Mouse (Mus musculus) heart, embryonic 14.5 days (tissue): ENCODE measurements around the gene Samd14. TPM values are rescaled to one million over a fixed set of nuclear protein-coding genes. Genes with fewer than 3 reads are reported as not detected.

Experiments used
- ATAC-seq: fragments of 200-750 bp; cut with Nextera tagmentation; 2 replicates; pipeline ENCODE4 v1.8.0; 2017; ENCODE audit warnings: low read depth, moderate TSS enrichment; ENCODE audit not compliant: insufficient number of reproducible peaks, insufficient read depth, low FRiP score
- H3K27ac ChIP-seq, 2 experiments: fragments of 200-500 bp in 1 of 2; fragments of 300-500 bp in 1 of 2; sonication (generic) in 1 of 2; replicated peaks in 1 of 2; 2 replicates each; pipeline ENCODE4 v1.5.1; 2012 to 2014; ENCODE audit warnings: low read depth in 2 of 2, low read length in 2 of 2, control low read depth in 1 of 2, mild to moderate bottlenecking in 1 of 2, mixed read lengths in 1 of 2; ENCODE audit not compliant: control insufficient read depth in 1 of 2, insufficient read depth in 1 of 2
- H3K27me3 ChIP-seq: fragments of 300-500 bp; sonication (generic); 2 replicates; pipeline ENCODE4 v1.6.1; 2014; ENCODE audit warnings: mild to moderate bottlenecking, low read length, control low read depth; ENCODE audit not compliant: control insufficient read depth, insufficient read depth
- H3K36me3 ChIP-seq: fragments of 300-500 bp; sonication (generic); 2 replicates; pipeline ENCODE4 v1.6.1; 2014; ENCODE audit warnings: mild to moderate bottlenecking, control low read depth, low read length, mixed read lengths; ENCODE audit not compliant: control insufficient read depth, insufficient read depth
- H3K4me1 ChIP-seq, 2 experiments: fragments of 200-500 bp in 1 of 2; fragments of 300-500 bp in 1 of 2; sonication (generic) in 1 of 2; 2 replicates each; pipeline ENCODE4 v1.6.1; 2012 to 2014; ENCODE audit warnings: low read length in 2 of 2, control low read depth in 1 of 2, mixed read lengths in 1 of 2; ENCODE audit not compliant: control insufficient read depth in 2 of 2, insufficient read depth in 2 of 2
- H3K4me2 ChIP-seq: fragments of 300-500 bp; sonication (generic); 2 replicates; pipeline ENCODE4 v1.6.1; 2014; ENCODE audit warnings: mild to moderate bottlenecking, low read length
- H3K4me3 ChIP-seq, 2 experiments: fragments of 200-500 bp in 1 of 2; fragments of 300-500 bp in 1 of 2; sonication (generic) in 1 of 2; 2 replicates each; pipeline ENCODE4 v1.5.1; 2012 to 2014; ENCODE audit warnings: low read length in 2 of 2, mild to moderate bottlenecking in 2 of 2, control low read depth in 1 of 2, low read depth in 1 of 2, moderate library complexity in 1 of 2; ENCODE audit not compliant: control insufficient read depth in 1 of 2, insufficient read depth in 1 of 2
- H3K9ac ChIP-seq: fragments of 300-500 bp; sonication (generic); 2 replicates; pipeline ENCODE4 v1.6.1; 2014; ENCODE audit warnings: mild to moderate bottlenecking, low read length
- H3K9me3 ChIP-seq: fragments of 300-500 bp; sonication (generic); 2 replicates; pipeline ENCODE4 v1.6.1; 2016; ENCODE audit warnings: low read length, control low read depth; ENCODE audit not compliant: control insufficient read depth
- WGBS: fragments of 180-500 bp; shearing (Covaris S2); extraction: QIAGEN DNeasy Blood & Tissue Kit; methylation state at CpG from one replicate; pipeline ENCODE4 v1.1.7; 2014; 5-methylcytosine and 5-hydroxymethylcytosine counted together
- polyA plus RNA-seq: library from polyadenylated mRNA; unstranded; fragments of >200 nt; fragmentation: Nextera tagmentation; extraction: Ambion mirVana; gene quantifications from 2 replicates; pipeline ENCODE4 v1.2.1, GENCODE M21; 2014

The Samd14 gene
- polyA plus RNA-seq, 1 experiment from 2014 or later: 10.1 TPM

DNA sequence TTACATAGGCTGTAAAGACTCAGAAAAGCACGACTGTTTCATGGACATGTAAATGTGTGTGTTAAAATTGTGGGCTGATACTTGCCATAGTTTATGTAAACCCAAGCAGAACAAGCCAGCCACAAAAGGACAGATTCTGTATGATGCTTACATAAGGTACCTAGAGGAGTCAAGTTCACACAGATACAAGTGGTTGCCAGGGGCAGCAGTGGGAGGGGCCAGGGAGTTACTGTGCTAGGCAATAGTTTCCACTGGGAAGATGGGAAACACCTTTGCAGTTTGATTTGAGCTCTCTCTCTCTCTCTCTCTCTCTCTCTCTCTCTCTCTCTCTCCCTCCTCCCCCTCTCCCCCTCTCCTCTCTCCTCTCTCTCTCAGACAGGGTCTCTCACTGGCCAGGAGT, 24.5 kb upstream of the Samd14 start:
- Histone ChIP-seq H3K27ac (no peak overlapping the region), H3K9me3 (no peaks in the 10 kb centered on the region), H3K4me3 (no peak overlapping the region), H3K36me3 (no peaks in the 10 kb centered on the region), H3K27me3 (no peaks in the 10 kb centered on the region), H3K4me1 (peaks cover 20 to 32% of the 10 kb centered on the region in 2 experiments), H3K9ac (no peak overlapping the region), H3K4me2 (no peak overlapping the region)
- 41% methylated on average over 1 of the region's 1 CpGs for WGBS
- no peak for ATAC-seq

GRCm38 (mm10) chr11:94985822-94986221, 23.9 kb upstream of the Samd14 start:
- H3K4me3 ChIP-seq: no peak overlapping the region
- H3K9ac ChIP-seq: no peak overlapping the region
- H3K4me1 ChIP-seq: peaks cover 23 to 37% of the 10 kb centered on the region in 2 experiments
- no peaks in the 10 kb centered on the region for H3K36me3 ChIP-seq
- ATAC-seq: no peak
- WGBS: 78% methylated on average over 5 of the region's 5 CpGs
- H3K4me2 ChIP-seq: no peak overlapping the region
- no peaks in the 10 kb centered on the region for H3K27me3 ChIP-seq
- no peaks in the 10 kb centered on the region for H3K9me3 ChIP-seq
- H3K27ac ChIP-seq: no peak overlapping the region

DNA sequence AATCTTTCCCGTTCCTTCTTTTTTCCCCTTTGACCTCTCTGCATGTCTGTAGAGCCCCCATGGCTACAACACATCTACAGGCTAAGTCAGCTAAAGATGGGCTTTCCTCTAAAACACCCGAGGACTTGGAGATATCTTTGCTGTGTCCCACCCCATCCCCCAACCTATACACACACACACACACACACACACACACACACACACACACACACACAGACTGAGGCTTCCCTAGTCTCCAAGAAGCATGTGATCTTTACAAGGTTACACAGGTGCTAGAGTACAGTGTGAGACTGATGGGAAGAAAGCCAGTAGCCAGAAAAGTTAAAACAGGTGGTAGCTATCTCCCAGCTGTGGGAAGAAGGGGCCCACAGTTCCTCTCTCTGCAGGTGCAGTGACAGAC, 23.2 kb upstream of the Samd14 start:
- no peak for ATAC-seq
- H3K27me3 ChIP-seq: no peaks in the 10 kb centered on the region
- H3K4me1 ChIP-seq: peaks cover 23 to 37% of the 10 kb centered on the region in 2 experiments
- WGBS: 63% methylated on average over 2 of the region's 2 CpGs
- no peak overlapping the region for H3K9ac ChIP-seq
- H3K9me3 ChIP-seq: no peaks in the 10 kb centered on the region
- no peak overlapping the region for H3K4me3 ChIP-seq
- no peaks in the 10 kb centered on the region for H3K36me3 ChIP-seq
- no peak overlapping the region for H3K27ac ChIP-seq
- no peak overlapping the region for H3K4me2 ChIP-seq

- Histone ChIP-seq H3K36me3 (no peaks in the 10 kb centered on the region), H3K27me3 (no peaks in the 10 kb centered on the region), H3K4me1 (peaks cover 23 to 37% of the 10 kb centered on the region in 2 experiments), H3K4me3 (no peak overlapping the region), H3K9ac (no peak overlapping the region), H3K9me3 (no peaks in the 10 kb centered on the region), H3K27ac (no peak overlapping the region; a peak in 1 of 4 replicates), H3K4me2 (no peak overlapping the region)
- no peak for ATAC-seq
- 55% methylated on average over 6 of the region's 6 CpGs for WGBS
These were observed 22.3 kb upstream of the Samd14 start for GRCm38 (mm10) chr11:94987341-94987740.

- WGBS: 76% methylated on average over 8 of the region's 8 CpGs
- Histone ChIP-seq H3K27ac (no peak overlapping the region), H3K36me3 (no peaks in the 10 kb centered on the region), H3K4me1 (peaks cover 23 to 41% of the 10 kb centered on the region in 2 experiments), H3K4me3 (no peak overlapping the region), H3K27me3 (no peaks in the 10 kb centered on the region), H3K9me3 (no peaks in the 10 kb centered on the region), H3K4me2 (no peak overlapping the region), H3K9ac (no peak overlapping the region)
- ATAC-seq: no peak
These were observed 21.8 kb upstream of the Samd14 start for GRCm38 (mm10) chr11:94987851-94988250.

DNA sequence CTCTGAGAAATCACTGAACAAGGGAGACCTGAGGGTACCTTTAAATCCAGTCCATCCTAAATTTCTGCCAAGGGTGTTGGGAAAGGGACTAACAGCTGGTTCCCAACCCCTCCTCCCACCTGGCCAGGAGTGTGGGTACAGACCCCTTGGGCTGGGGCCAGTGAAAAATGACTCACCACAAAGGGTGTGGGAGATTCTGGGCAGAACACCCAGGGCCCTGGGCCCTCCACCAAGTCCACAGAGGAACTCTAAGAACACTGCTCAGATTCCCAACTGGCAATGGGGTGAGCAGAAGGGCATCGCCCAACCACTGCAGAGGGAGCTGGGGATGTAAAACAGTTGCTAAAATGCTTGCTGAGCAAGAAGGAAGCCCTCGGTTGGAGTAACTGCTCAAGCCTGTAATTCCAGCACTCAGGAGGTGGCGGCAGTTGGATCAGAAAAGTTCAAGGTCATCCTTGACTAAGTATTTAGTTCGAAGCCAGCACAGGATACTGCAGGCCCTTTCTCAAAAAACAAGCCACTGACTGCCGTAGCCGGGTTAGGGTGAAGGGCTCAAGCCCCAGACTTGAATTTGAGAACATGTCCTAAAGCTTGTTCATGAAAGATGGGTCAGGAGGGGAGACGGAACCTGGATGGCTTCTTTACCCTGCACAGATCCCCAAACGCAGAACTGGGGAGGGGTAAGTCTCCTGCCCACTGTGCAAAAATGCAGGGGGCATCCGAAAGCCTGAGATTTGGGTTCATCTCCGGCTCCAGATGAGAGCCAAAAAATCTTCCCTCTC, 20.7 kb upstream of the Samd14 start:
- Histone ChIP-seq H3K9ac (peak overlapping the region; percentile 94), H3K27me3 (no peaks in the 10 kb centered on the region), H3K27ac (peak overlapping the region; percentile 93 to 95), H3K4me3 (peak overlapping the region; percentile 59 to 81), H3K36me3 (0 out of 2 replicates have a peak, but pooled peaks cover 4% of the 10 kb centered on the region), H3K4me1 (peaks cover 33 to 52% of the 10 kb centered on the region in 2 experiments), H3K4me2 (peak overlapping the region; percentile 96), H3K9me3 (no peaks in the 10 kb centered on the region)
- 16% methylated on average over 10 of the region's 10 CpGs for WGBS
- ATAC-seq: no peak

- Histone ChIP-seq H3K9ac (peak overlapping the region; percentile 94), H3K9me3 (no peaks in the 10 kb centered on the region), H3K27ac (peak overlapping the region; percentile 93 to 95), H3K36me3 (peaks cover 7% of the 10 kb centered on the region; the same call in 1 of the 2 replicates), H3K27me3 (no peaks in the 10 kb centered on the region), H3K4me2 (peak overlapping the region; percentile 96), H3K4me1 (peaks cover 40 to 59% of the 10 kb centered on the region in 2 experiments), H3K4me3 (peak overlapping the region; percentile 59 to 81)
- WGBS: under 1% methylated on average over 12 of the region's 12 CpGs
- peak; percentile 67 for ATAC-seq
These were observed 20.1 kb upstream of the Samd14 start for GRCm38 (mm10) chr11:94989562-94990017.
